Mouse (Mus musculus): ENCODE data around the gene Dip2b. TPM values are rescaled to one million over a fixed set of nuclear protein-coding genes. Genes with fewer than 3 reads are reported as not detected.

Dip2b gene
- polyA plus RNA-seq, 1 experiment: 2.6 TPM

GRCm38 (mm10) chr15:100186882-100187672 is 148.6 kb downstream of the Dip2b start:
- TF ChIP-seq GATA1 (IDR thresholded peaks at IDR 0.05; ENCODE audit: low read length): no peak

- TF ChIP-seq GATA1 (IDR thresholded peaks at IDR 0.05; ENCODE audit: low read length): no peak
These were observed 150.1 kb downstream of the Dip2b start for GRCm38 (mm10) chr15:100188542-100188941.

GRCm38 (mm10) chr15:100188962-100189404 is 150.5 kb downstream of the Dip2b start:
- no peak for TF ChIP-seq GATA1 (IDR thresholded peaks at IDR 0.05; ENCODE audit: low read length)

- no peak for TF ChIP-seq GATA1 (IDR thresholded peaks at IDR 0.05; ENCODE audit: low read length)
These were observed 151.6 kb downstream of the Dip2b start for GRCm38 (mm10) chr15:100190083-100190482.

- TF ChIP-seq GATA1 (IDR thresholded peaks at IDR 0.05; ENCODE audit: low read length): no peak
These were observed 160.7 kb downstream of the Dip2b start for GRCm38 (mm10) chr15:100198983-100199745.

- TF ChIP-seq GATA1 (IDR thresholded peaks at IDR 0.05; ENCODE audit: low read length): no peak
These were observed 161.3 kb downstream of the Dip2b start for GRCm38 (mm10) chr15:100199790-100200189.

GRCm38 (mm10) chr15:100201806-100202205 is 163.3 kb downstream of the Dip2b start:
- TF ChIP-seq GATA1 (IDR thresholded peaks at IDR 0.05; ENCODE audit: low read length): no peak

- TF ChIP-seq GATA1 (IDR thresholded peaks at IDR 0.05; ENCODE audit: low read length): no peak
These were observed 164.1 kb downstream of the Dip2b start for GRCm38 (mm10) chr15:100202431-100203015.

- no peak for TF ChIP-seq GATA1 (IDR thresholded peaks at IDR 0.05; ENCODE audit: low read length)
These were observed 166.1 kb downstream of the Dip2b start for GRCm38 (mm10) chr15:100204574-100204973.

- TF ChIP-seq GATA1 (IDR thresholded peaks at IDR 0.05; ENCODE audit: low read length): no peak
These were observed 171.5 kb downstream of the Dip2b start for GRCm38 (mm10) chr15:100210013-100210412.

GRCm38 (mm10) chr15:100213339-100213738 is 174.9 kb downstream of the Dip2b start:
- no peak for TF ChIP-seq GATA1 (IDR thresholded peaks at IDR 0.05; ENCODE audit: low read length)

- no peak for TF ChIP-seq GATA1 (IDR thresholded peaks at IDR 0.05; ENCODE audit: low read length)
These were observed 176.6 kb downstream of the Dip2b start for GRCm38 (mm10) chr15:100215092-100215491.

- no peak for TF ChIP-seq GATA1 (IDR thresholded peaks at IDR 0.05; ENCODE audit: low read length)
These were observed 177.7 kb downstream of the Dip2b start for GRCm38 (mm10) chr15:100216173-100216572.

- TF ChIP-seq GATA1 (IDR thresholded peaks at IDR 0.05; ENCODE audit: low read length): no peak
These were observed 179.6 kb downstream of the Dip2b start for GRCm38 (mm10) chr15:100218018-100218417.

- no peak for TF ChIP-seq GATA1 (IDR thresholded peaks at IDR 0.05; ENCODE audit: low read length)
These were observed 180.9 kb downstream of the Dip2b start for GRCm38 (mm10) chr15:100219396-100219795.

- TF ChIP-seq GATA1 (IDR thresholded peaks at IDR 0.05; ENCODE audit: low read length): no peak
These were observed 182.5 kb downstream of the Dip2b start for GRCm38 (mm10) chr15:100220916-100221315.

Measured in G1E-ER4 (cell line).